Mouse (Mus musculus) cerebellum, adult 2 months (tissue): ENCODE data around the gene Arhgef19. TPM values are rescaled to one million over a fixed set of nuclear protein-coding genes. Genes with fewer than 3 reads are reported as not detected.
A peak's percentile ranks its signal among the peaks of the same experiment; 100 is the strongest.

ENCODE experiments used
- DNase-seq, 2 experiments: peaks; one replicate each; pipeline ENCODE4 v3.0.0; 2021
- H3K27ac ChIP-seq: fragments of 200-500 bp; 2 replicates; pipeline ENCODE4 v1.5.1; 2012; ENCODE audit warnings: low read length, control low read depth, inconsistent platforms; ENCODE audit not compliant: insufficient read depth
- H3K27me3 ChIP-seq: fragments of 200-500 bp; 2 replicates; pipeline ENCODE4 v1.6.1; 2012; ENCODE audit warnings: inconsistent platforms, mild to moderate bottlenecking, low read length, moderate library complexity; ENCODE audit not compliant: control insufficient read depth, insufficient read depth
- H3K4me1 ChIP-seq: fragments of 200-500 bp; 2 replicates; pipeline ENCODE4 v1.6.1; 2011; ENCODE audit warnings: low read length; ENCODE audit not compliant: control insufficient read depth, insufficient read depth
- H3K4me3 ChIP-seq: fragments of 200-500 bp; replicated peaks from 2 replicates; pipeline ENCODE3; 2011; ENCODE audit warnings: mild to moderate bottlenecking, low read depth, low read length, control low read depth; ENCODE audit not compliant: insufficient read depth
- CTCF ChIP-seq: fragments of 200-500 bp; IDR thresholded peaks from 2 replicates; pipeline ENCODE4 v1.5.1; 2011; ENCODE audit warnings: low read depth, mild to moderate bottlenecking, control low read depth, low read length, moderate library complexity, borderline replicate concordance; ENCODE audit not compliant: insufficient read depth
- POLR2A ChIP-seq: fragments of 200-500 bp; IDR thresholded peaks from 2 replicates; pipeline ENCODE4 v1.6.1; 2011; ENCODE audit warnings: low read length, control low read depth, borderline replicate concordance; ENCODE audit not compliant: insufficient read depth
- WGBS: fragments of 180-500 bp; shearing (Covaris S2); methylation state at CpG from one replicate; pipeline ENCODE4 v1.1.7; 2018; 5-methylcytosine and 5-hydroxymethylcytosine counted together
- polyA plus RNA-seq: library from polyadenylated mRNA; depleted of rRNA; stranded (reverse); fragments of >200 nt; gene quantifications from 2 replicates; pipeline ENCODE4 v1.2.3, GENCODE M21; 2012

The Arhgef19 gene
- polyA plus RNA-seq, 1 experiment: 15.0 TPM

DNA sequence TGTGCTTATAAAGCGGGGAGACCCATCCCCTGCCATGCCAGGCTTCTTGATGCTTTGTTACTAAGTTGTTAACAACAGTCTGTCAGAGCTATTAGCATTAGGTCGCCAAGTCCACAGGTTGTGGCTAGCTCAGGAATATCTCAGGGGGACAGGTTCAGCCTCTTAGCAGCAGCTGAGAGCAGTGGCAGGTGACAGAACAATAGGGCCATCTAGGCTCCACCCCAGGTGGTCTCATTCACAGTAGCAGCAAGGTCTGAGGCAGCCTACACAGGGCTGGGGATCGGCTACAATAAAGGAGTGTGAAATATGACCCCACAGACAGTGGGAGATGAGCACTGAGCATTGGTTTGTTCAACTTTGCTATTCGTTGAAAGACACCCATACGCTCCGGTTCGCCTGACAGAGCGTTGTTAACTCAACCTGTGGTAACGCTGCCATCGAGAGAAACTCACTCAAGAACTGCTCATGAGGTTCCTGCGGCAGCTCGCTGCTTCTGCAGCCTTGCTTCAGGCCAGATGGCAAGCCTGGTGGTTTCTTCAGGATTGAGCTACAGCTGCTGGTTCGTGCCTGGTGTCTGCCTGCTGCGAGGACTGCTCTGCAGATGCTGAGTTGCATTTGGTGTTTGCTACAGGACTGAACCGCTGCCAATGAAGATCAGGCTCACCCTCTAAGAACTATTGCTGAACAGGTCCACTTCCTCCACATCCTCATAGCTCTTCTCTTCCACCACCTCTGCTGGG lies 31.1 kb downstream of the Arhgef19 start:
- 59% methylated on average over 15 of the region's 15 CpGs for WGBS
- no peaks in the 10 kb centered on the region for H3K4me1 ChIP-seq
- H3K4me3 ChIP-seq: no peak overlapping the region

DNA sequence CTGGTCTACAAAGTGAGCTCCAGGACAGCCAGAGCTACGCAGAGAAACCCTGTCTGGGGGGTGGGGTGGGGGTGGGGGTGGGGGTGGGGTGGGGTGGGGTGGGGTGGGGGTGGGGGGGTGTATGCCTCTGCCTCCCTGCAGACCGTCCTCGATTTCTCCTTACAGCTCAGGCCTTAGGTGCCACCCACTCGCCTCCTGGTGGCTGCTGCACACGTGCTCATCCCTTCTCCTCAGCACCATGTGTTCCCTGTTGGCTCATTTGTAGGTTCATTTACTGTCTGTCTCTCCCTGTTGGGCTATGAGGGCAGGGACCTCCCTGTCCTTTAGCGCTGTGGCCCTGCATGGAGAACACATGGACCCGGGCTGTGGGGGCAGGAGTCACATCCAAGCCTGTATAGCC lies 31.9 kb downstream of the Arhgef19 start:
- no peaks in the 10 kb centered on the region for H3K27me3 ChIP-seq
- no peaks in the 10 kb centered on the region for H3K4me1 ChIP-seq
- 77% methylated on average over 7 of the region's 7 CpGs for WGBS
- no peak for TF ChIP-seq CTCF
- no peak for TF ChIP-seq POLR2A
- no peak for DNase-seq
- H3K27ac ChIP-seq: no peak overlapping the region
- H3K4me3 ChIP-seq: no peak overlapping the region

More for the DNA sequence above, 31.1 kb downstream of the Arhgef19 start:
- Histone ChIP-seq H3K27ac (no peak overlapping the region), H3K27me3 (no peaks in the 10 kb centered on the region)
- TF ChIP-seq POLR2A: no peak
- no peak for TF ChIP-seq CTCF
- no peak for DNase-seq

DNA sequence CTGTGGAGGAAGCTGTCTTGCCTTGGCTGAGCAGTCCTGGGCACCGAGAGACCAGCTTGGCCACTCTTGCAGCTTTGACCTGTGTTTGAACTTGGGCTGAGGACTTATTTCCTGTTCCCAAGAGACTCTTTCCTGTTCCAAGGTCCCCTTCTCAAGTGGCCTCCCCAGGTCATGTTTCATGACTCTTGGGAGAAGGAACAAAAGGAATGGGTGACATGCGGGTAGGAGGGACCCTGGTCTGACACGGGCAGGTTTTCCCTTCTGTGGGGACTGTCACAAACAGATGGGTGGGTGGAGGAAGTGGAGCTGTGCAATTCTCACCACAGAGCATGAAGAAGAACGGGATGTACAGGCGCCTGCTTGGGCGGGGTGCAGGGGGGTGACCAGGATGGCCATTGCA lies 32.4 kb downstream of the Arhgef19 start:
- H3K27me3 ChIP-seq: no peaks in the 10 kb centered on the region
- H3K4me3 ChIP-seq: no peak overlapping the region
- DNase-seq: no peak
- WGBS: 86% methylated on average over 6 of the region's 6 CpGs
- no peaks in the 10 kb centered on the region for H3K4me1 ChIP-seq
- H3K27ac ChIP-seq: no peak overlapping the region
- TF ChIP-seq CTCF (no peak), POLR2A (no peak)

DNA sequence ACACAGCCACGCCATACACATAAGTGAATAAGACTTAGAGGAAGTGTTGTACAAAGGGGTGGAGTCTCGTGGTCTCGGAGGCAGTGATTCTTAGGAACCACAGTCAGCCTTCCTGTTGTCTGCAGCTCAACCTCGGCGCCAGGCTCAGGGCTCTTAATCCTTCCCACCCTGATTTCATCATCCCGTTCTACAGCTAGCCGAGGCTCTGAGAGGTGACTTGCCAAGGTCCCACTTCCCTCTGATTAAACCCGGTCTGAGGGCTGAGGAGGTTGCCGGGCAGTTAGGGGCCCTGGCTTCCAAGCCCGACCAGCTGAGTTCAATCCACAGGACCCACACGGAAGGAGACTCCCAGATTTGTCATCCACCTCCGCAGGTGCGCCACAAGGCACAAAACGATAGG lies 33.6 kb downstream of the Arhgef19 start:
- Histone ChIP-seq H3K4me1 (no peaks in the 10 kb centered on the region), H3K27ac (no peak overlapping the region), H3K4me3 (no peak overlapping the region), H3K27me3 (no peaks in the 10 kb centered on the region)
- 26% methylated on average over 14 of the region's 14 CpGs for WGBS
- TF ChIP-seq POLR2A (no peak), CTCF (no peak)
- DNase-seq: no peak

DNA sequence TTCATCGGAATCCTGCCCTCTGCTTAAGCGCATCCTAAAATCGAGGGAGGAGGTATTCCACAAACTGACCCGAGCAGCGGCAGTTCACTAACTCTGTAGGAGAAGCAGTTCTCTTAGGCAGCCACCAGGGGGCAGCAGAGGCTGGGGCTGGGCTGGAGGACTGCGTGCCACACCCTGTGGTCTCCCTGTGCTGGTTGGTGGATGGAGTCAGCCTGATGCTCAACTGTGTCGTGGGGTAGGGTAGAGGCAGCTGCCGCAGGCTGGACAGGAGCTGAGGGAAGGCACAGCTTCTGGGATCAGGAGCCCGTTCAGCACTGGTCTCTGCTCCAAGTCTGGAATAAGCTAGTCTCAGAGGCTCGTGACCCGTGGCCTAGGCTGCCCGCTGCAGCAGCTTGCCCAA lies 34.0 kb downstream of the Arhgef19 start:
- Histone ChIP-seq H3K4me3 (no peak overlapping the region), H3K4me1 (no peaks in the 10 kb centered on the region), H3K27ac (no peak overlapping the region), H3K27me3 (no peaks in the 10 kb centered on the region)
- DNase-seq: peak; percentile 72 to 80
- peak; percentile 98 for TF ChIP-seq CTCF
- no peak for TF ChIP-seq POLR2A
- WGBS: 8% methylated on average over 12 of the region's 12 CpGs

DNA sequence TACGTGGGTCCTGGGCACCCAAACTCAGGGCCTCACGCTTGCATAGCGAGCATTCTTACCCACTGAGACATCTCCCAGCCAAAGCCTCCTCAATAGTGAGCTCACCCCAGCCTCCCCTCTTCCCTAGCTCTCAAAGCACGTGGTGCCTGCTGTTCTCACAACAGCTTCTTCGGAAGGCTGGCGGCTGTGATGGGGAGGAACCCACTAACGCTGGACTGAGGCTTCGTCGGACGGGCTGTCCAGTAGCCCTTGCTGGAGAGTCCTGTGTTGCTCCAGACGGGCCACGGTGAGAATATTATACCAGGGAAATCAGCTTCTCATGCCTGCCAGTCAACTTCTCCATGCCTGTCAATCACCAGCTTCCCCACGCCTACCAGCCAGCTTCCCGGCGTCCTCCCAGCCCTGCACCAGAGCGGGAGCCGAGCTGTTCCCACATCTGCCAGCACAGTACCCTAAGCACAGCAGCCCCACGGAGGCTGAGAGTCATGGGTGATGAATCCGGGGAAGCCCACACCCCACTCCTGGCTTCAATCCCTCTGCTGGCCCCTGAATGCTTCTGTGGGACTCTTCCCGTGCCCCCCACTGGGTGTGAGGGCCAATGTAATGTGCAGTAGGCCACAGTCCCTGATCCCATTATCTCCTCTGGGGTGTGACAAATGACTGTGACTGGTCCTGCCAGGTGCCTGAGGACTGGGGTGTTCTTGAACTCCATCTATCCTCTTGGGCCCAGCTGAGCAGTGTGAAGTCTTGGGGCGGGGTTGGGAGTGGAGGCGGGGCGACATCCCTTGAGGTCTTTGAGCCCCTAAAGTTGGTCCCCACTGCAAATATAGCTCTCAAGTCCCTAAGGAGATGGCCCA lies 35.4 kb downstream of the Arhgef19 start:
- Histone ChIP-seq H3K4me3 (no peak overlapping the region), H3K4me1 (no peaks in the 10 kb centered on the region), H3K27me3 (no peaks in the 10 kb centered on the region), H3K27ac (no peak overlapping the region)
- TF ChIP-seq POLR2A (no peak), CTCF (no peak)
- 60% methylated on average over 23 of the region's 23 CpGs for WGBS
- no peak for DNase-seq

DNA sequence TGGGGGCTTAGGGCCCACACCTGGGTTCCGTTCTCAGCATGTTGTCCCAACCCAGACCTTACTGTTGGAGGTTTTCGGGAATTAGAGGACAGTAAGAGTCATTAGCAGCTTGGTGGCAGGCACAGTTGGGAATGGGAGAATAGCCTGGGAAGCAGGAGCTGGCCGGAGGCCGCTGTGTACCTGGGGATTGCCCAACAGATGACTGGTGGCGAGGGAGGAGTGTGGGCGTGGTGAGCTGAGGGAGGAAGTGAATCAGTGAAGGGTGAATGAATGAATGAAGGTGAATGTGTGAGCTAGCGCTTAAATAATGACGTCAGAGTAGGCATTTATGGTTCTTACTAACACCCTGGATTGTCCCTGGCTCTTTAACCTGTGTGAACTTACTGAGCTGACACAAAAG lies 37.9 kb downstream of the Arhgef19 start:
- H3K4me3 ChIP-seq: no peak overlapping the region
- no peaks in the 10 kb centered on the region for H3K27me3 ChIP-seq
- no peaks in the 10 kb centered on the region for H3K4me1 ChIP-seq
- DNase-seq: no peak
- WGBS: 89% methylated on average over 8 of the region's 8 CpGs
- TF ChIP-seq POLR2A (no peak), CTCF (no peak)
- no peak overlapping the region for H3K27ac ChIP-seq
